Mouse (Mus musculus) midbrain, embryonic 14.5 days (tissue): ENCODE measurements around the gene Nme8. TPM values are rescaled to one million over a fixed set of nuclear protein-coding genes. Genes with fewer than 3 reads are reported as not detected.
A peak's percentile ranks its signal among the peaks of the same experiment; 100 is the strongest.

Source experiments
- ATAC-seq: fragments of 200-750 bp; cut with Nextera tagmentation; 2 replicates; pipeline ENCODE4 v1.8.0; 2017; ENCODE audit warnings: moderate number of reproducible peaks, moderate library complexity; ENCODE audit not compliant: low FRiP score, low TSS enrichment
- DNase-seq: peaks from one replicate; pipeline ENCODE4 v3.0.0-alpha.2; 2015
- H3K27ac ChIP-seq: fragments of 300-500 bp; sonication (generic); replicated peaks from 2 replicates; pipeline ENCODE4 v1.5.1; 2014; ENCODE audit warnings: mild to moderate bottlenecking, low read depth, low read length, moderate library complexity
- H3K27me3 ChIP-seq: fragments of 300-500 bp; sonication (generic); 2 replicates; pipeline ENCODE4 v1.6.1; 2014; ENCODE audit warnings: low read length, control low read depth, mixed read lengths; ENCODE audit not compliant: control insufficient read depth, insufficient read depth
- H3K36me3 ChIP-seq: fragments of 300-500 bp; sonication (generic); 2 replicates; pipeline ENCODE4 v1.6.1; 2014; ENCODE audit warnings: low read length, control low read depth; ENCODE audit not compliant: control insufficient read depth, insufficient read depth
- H3K4me1 ChIP-seq: fragments of 300-500 bp; sonication (generic); 2 replicates; pipeline ENCODE4 v1.6.1; 2014; ENCODE audit warnings: mild to moderate bottlenecking, antibody characterized with exemption, low read length, control low read depth; ENCODE audit not compliant: control insufficient read depth, insufficient read depth
- H3K4me2 ChIP-seq: fragments of 300-500 bp; sonication (generic); 2 replicates; pipeline ENCODE4 v1.6.1; 2014; ENCODE audit warnings: mild to moderate bottlenecking, low read length, moderate library complexity
- H3K4me3 ChIP-seq: fragments of 300-500 bp; sonication (generic); replicated peaks from 2 replicates; pipeline ENCODE4 v1.5.1; 2014; ENCODE audit warnings: low read depth, low read length
- H3K9ac ChIP-seq: fragments of 300-500 bp; sonication (generic); replicated peaks from 2 replicates; pipeline ENCODE4 v1.6.1; 2014; ENCODE audit warnings: mild to moderate bottlenecking, low read length, moderate library complexity
- H3K9me3 ChIP-seq: fragments of 300-500 bp; sonication (generic); 2 replicates; pipeline ENCODE4 v1.6.1; 2016; ENCODE audit warnings: low read length, control low read depth, mixed read lengths; ENCODE audit not compliant: control insufficient read depth
- WGBS: fragments of 180-500 bp; shearing (Covaris S2); extraction: QIAGEN DNeasy Blood & Tissue Kit; methylation state at CpG from one replicate; pipeline ENCODE4 v1.1.7; 2014; 5-methylcytosine and 5-hydroxymethylcytosine counted together
- polyA plus RNA-seq: library from polyadenylated mRNA; unstranded; fragments of >200 nt; fragmentation: Nextera tagmentation; extraction: Ambion mirVana; gene quantifications from 2 replicates; pipeline ENCODE4 v1.2.1, GENCODE M21; 2014

Gene Nme8
- not detected in 2 replicates for polyA plus RNA-seq

DNA sequence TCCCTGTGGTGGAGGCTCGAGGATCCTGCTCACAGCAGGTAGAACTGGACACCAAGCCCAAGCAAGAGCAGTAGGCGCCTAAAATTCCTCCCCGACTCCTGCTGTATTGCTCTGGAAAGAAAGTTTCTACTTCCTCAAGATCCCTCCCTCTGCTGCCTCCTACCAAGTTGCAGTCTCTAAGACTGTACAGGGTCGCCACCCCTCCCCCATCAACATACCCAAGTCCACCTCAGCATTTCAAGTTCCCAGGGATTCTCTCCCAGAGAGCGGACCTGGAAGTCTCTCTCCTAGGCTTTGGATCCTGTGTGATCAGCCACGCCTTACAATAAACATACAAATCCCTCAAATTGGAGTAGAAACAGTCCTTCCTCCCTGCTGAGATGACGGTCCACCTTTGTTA lies at the start of gene Nme8:
Gene Nme8 (minus strand): TSS at position 5 of the 400 bp plus-strand sequence.
- Histone ChIP-seq H3K27me3 (no peaks in the 10 kb centered on the region), H3K4me3 (no peak within 1 kb of the TSS)

DNA sequence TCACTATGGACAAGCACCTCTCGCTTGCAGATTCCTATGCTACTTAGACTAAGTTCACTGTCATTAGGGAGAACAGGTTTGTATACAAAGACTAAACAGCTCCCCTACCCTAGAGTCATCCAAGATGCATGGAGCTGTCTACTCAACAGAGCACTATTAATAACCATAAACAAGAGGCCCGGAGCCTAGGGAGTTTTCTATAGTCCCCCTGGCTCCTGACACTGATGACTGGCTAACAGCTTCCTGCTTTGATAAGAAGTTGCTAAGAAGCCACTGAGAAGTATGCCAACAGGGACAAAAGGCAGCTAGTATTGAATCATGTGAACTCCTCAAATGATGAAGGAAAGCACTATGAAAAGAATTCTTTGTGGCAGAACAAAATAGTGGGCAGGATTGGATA lies 48.1 kb upstream of the Nme8 start:
- H3K27me3 ChIP-seq = no peaks in the 10 kb centered on the region
- H3K4me2 ChIP-seq = no peak overlapping the region
- no peak overlapping the region for H3K4me3 ChIP-seq
- no peaks in the 10 kb centered on the region for H3K9me3 ChIP-seq
- H3K27ac ChIP-seq = no peak overlapping the region
- 63% methylated on average over 2 of the region's 2 CpGs for WGBS
- ATAC-seq (no peak), DNase-seq (no peak)
- H3K36me3 ChIP-seq = no peaks in the 10 kb centered on the region
- no peaks in the 10 kb centered on the region for H3K4me1 ChIP-seq
- no peak overlapping the region for H3K9ac ChIP-seq

More for the DNA sequence above, at the start of gene Nme8:
- no peaks in the 10 kb centered on the region for H3K36me3 ChIP-seq
- H3K9ac ChIP-seq = no peak within 1 kb of the TSS
- no peaks in the 10 kb centered on the region for H3K9me3 ChIP-seq
- no peak within 1 kb of the TSS for H3K27ac ChIP-seq
- H3K4me2 ChIP-seq = no peak within 1 kb of the TSS
- ATAC-seq (no peak), DNase-seq (peak; percentile 1)
- H3K4me1 ChIP-seq = no peaks in the 10 kb centered on the region
- WGBS = 20% methylated on average over 7 of the region's 7 CpGs

DNA sequence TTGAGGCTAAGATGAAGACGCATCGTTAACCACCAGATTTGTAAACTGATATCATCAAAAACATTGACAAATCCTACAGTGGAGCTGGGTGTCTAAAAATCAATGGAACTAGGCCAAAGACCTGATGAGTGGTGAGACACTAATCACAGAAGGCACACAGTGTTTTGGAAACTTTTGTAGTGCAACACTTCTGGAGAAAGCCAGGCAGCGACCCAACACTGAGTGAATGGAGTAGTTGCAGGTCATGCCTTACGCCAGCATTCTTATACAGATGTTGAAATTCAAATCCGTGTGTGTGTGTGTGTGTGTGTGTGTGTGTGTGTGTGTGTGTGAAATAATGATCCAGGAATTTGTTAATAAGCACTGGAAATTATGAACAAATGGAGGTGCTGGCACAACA lies 46.9 kb upstream of the Nme8 start:
- Histone ChIP-seq H3K4me3 (no peak overlapping the region), H3K27ac (no peak overlapping the region), H3K4me1 (no peaks in the 10 kb centered on the region), H3K27me3 (no peaks in the 10 kb centered on the region), H3K36me3 (no peaks in the 10 kb centered on the region), H3K9ac (no peak overlapping the region), H3K9me3 (no peaks in the 10 kb centered on the region), H3K4me2 (no peak overlapping the region)
- 94% methylated on average over 5 of the region's 5 CpGs for WGBS
- no peak for ATAC-seq
- no peak for DNase-seq

DNA sequence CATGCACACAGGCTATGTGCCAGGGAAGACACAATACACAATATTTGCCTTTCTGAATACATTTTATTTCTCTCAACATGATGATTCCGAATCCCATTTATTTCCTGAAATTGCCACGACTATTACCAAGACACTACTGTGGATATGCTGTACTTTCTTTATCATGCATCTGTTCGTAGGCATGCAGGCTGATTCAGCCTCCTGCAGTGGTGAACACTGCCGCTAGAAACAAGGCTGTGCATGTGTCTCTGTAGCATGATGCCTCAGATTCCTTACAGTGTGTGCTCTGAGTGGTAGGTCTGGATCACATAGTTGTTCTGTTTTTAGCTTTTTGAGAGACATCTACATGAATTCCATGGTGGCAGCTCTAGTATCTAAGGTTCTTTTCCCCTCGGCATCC lies 37.0 kb upstream of the Nme8 start:
- no peaks in the 10 kb centered on the region for H3K27me3 ChIP-seq
- no peaks in the 10 kb centered on the region for H3K36me3 ChIP-seq
- DNase-seq (no peak), ATAC-seq (no peak)
- no peak overlapping the region for H3K27ac ChIP-seq
- no peaks in the 10 kb centered on the region for H3K9me3 ChIP-seq
- H3K4me2 ChIP-seq = no peak overlapping the region
- 82% methylated on average over 5 of the region's 5 CpGs for WGBS
- no peak overlapping the region for H3K4me3 ChIP-seq
- H3K9ac ChIP-seq = no peak overlapping the region
- no peaks in the 10 kb centered on the region for H3K4me1 ChIP-seq

DNA sequence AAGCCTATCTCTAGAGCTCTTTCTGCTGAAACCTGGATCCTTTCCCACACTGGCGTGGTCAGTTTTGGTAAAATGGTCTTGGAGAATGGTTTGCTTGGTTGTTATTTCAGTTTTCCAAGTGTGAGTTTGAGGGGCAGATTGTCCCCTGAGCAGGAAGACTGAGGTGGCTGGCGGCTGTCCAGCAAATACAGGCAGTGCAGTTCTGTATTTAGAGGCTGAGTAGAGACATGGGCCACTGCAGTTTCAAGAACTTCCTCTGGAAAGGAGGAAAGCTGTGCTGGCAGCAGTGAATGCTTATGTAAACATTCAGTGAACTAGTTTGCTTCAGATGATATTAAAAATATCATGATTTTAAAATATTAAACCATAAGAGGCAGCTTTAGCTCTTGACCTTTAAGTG lies 33.2 kb upstream of the Nme8 start:
- 87% methylated on average over 2 of the region's 2 CpGs for WGBS
- no peak for ATAC-seq
- H3K4me1 ChIP-seq = no peaks in the 10 kb centered on the region
- no peaks in the 10 kb centered on the region for H3K9me3 ChIP-seq
- H3K27ac ChIP-seq = no peak overlapping the region
- H3K36me3 ChIP-seq = no peaks in the 10 kb centered on the region
- H3K9ac ChIP-seq = no peak overlapping the region
- DNase-seq = no peak
- no peak overlapping the region for H3K4me2 ChIP-seq
- no peak overlapping the region for H3K4me3 ChIP-seq
- H3K27me3 ChIP-seq = no peaks in the 10 kb centered on the region

DNA sequence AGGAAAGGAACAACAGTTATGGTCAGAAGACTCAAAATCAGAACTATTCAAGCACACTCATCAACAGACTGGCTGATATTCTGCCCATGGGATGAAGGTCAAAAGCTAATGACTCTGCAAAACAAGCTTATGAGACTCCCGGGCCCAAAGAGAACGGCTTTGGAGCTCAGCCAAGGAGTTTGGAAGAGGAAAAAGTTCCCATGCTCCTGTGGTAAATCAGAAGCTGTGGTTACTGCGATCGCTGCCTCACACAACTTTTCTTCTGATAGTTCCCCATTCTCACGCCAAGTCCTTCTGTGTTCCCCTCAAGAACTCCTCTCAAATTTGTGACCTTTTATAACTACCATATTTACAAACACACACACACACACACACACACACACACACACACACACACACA lies 21.4 kb upstream of the Nme8 start:
- H3K36me3 ChIP-seq = no peaks in the 10 kb centered on the region
- no peak overlapping the region for H3K4me3 ChIP-seq
- H3K4me1 ChIP-seq = no peaks in the 10 kb centered on the region
- H3K9me3 ChIP-seq = no peaks in the 10 kb centered on the region
- WGBS = 80% methylated on average over 5 of the region's 5 CpGs
- ATAC-seq = no peak
- H3K27ac ChIP-seq = no peak overlapping the region
- no peaks in the 10 kb centered on the region for H3K27me3 ChIP-seq
- H3K9ac ChIP-seq = no peak overlapping the region
- peak; percentile 35 for DNase-seq
- no peak overlapping the region for H3K4me2 ChIP-seq

DNA sequence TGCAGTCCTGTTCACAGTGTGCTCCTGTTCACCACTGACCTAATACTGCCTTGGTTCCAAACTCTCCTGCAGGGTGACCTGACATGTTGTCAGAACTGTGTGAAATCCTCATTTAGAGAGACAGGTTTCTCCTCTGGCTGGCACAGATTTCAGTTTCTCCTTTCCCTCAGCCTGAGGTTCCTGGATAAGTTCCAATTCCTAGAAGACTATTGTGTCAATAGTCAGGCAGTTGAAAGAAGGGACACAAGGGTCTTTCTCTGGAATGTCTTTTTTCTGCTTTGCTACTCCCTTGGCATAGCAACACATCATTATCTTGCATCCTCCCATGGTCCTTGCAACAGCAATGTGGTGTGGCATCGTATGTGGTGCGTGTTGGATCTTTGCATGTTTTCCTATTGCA lies 19.6 kb upstream of the Nme8 start:
- no peak overlapping the region for H3K27ac ChIP-seq
- ATAC-seq = no peak
- H3K4me3 ChIP-seq = no peak overlapping the region
- no peaks in the 10 kb centered on the region for H3K36me3 ChIP-seq
- DNase-seq = peak; percentile 15
- no peak overlapping the region for H3K4me2 ChIP-seq
- no peaks in the 10 kb centered on the region for H3K9me3 ChIP-seq
- H3K4me1 ChIP-seq = no peaks in the 10 kb centered on the region
- 76% methylated on average over 2 of the region's 2 CpGs for WGBS
- no peaks in the 10 kb centered on the region for H3K27me3 ChIP-seq
- no peak overlapping the region for H3K9ac ChIP-seq

DNA sequence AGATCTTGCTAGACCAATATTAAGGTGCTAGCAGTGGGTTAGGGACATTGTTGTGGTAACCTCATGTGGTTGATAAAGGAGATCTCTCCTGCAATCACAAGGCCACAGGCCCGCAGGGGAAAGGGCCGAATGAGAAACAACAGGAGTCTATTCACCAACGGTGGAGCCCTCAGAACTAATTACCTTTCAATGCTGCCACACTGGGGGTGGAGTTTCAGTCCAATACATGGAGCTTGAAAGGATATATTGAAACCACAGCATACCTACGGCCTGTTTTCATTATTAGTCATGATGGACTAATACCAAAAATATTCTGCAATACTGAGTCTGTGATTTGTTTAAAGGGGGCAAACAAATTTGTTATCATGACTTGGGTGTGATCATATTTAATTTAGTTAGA lies 6.2 kb upstream of the Nme8 start:
- Histone ChIP-seq H3K9me3 (no peaks in the 10 kb centered on the region), H3K4me1 (no peaks in the 10 kb centered on the region), H3K27ac (no peak overlapping the region), H3K36me3 (no peaks in the 10 kb centered on the region), H3K4me2 (no peak overlapping the region), H3K4me3 (no peak overlapping the region), H3K9ac (no peak overlapping the region), H3K27me3 (no peaks in the 10 kb centered on the region)
- DNase-seq (no peak), ATAC-seq (no peak)
- WGBS = 39% methylated on average over 4 of the region's 4 CpGs

DNA sequence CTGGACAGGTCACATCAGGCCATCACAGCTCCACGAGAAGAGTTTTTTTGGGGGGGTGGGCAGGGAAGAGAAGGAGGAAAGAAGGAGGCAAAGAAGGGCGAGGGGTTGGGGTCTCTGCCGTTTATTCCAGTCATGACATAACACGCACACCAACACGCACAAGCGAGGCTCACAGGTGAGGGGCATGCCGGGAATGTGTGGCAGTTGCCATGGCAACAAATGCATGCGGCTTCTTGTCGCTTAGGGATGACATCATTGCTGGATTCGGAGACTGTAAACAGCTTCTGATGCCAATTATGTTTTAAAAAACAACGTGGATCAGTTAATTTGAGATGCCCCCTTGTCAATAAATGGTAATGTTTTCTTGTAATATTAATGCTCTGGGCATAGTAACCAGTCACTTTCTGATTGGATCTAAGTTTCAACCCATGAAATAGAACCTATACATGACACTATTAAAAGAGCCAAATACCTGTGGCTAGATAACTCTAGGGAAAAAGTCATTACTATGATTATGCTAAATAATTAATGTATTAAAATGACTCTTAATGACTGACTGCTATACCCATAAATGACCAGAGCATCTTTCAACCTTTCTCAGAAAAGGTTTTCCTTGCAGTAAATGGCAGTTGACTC lies 4.0 kb upstream of the Nme8 start:
- Histone ChIP-seq H3K4me3 (no peak overlapping the region), H3K9me3 (no peaks in the 10 kb centered on the region), H3K27me3 (no peaks in the 10 kb centered on the region), H3K36me3 (no peaks in the 10 kb centered on the region), H3K9ac (no peak overlapping the region), H3K4me1 (no peaks in the 10 kb centered on the region), H3K27ac (no peak overlapping the region), H3K4me2 (0 out of 2 replicates have a peak overlapping the region, but pooled peaks have one; percentile 6)
- ATAC-seq (peak; percentile 69; the same call in 1 of the 2 replicates), DNase-seq (peak; percentile 85)
- WGBS = 63% methylated on average over 11 of the region's 11 CpGs
